Mouse (Mus musculus) megakaryocyte, embryonic 14.5 days (primary cell): ENCODE results near the gene Akr1b10.

Experiments used
- FLI1 ChIP-seq: IDR thresholded peaks from 2 replicates; pipeline ENCODE4 v1.6.1; 2012; ENCODE audit warnings: low read length, inconsistent platforms, mixed read lengths
- GATA1 ChIP-seq: IDR thresholded peaks from 3 replicates; pipeline ENCODE4 v1.6.1; 2012; ENCODE audit warnings: mixed read lengths, low read length, inconsistent platforms, borderline replicate concordance

- TF ChIP-seq GATA1 (no peak), FLI1 (no peak)
These were observed 28.2 kb upstream of the Akr1b10 start for GRCm38 (mm10) chr6:34355841-34356240.
